Mouse (Mus musculus) midbrain, embryonic 11.5 days (tissue): Measurements from ENCODE around the gene Cd248. TPM values are rescaled to one million over a fixed set of nuclear protein-coding genes. Genes with fewer than 3 reads are reported as not detected.
A peak's percentile ranks its signal among the peaks of the same experiment; 100 is the strongest.

Source experiments
- ATAC-seq: fragments of 200-750 bp; cut with Nextera tagmentation; 2 replicates; pipeline ENCODE4 v1.8.0; 2017; ENCODE audit warnings: moderate TSS enrichment, moderate library complexity; ENCODE audit not compliant: low FRiP score
- DNase-seq: peaks from one replicate; pipeline ENCODE4 v3.0.0; 2015; ENCODE audit warnings: low spot score; ENCODE audit errors: missing footprints
- H3K27ac ChIP-seq: fragments of 300-500 bp; sonication (generic); 2 replicates; pipeline ENCODE4 v1.5.1; 2014; ENCODE audit warnings: low read depth, low read length
- H3K27me3 ChIP-seq: fragments of 300-500 bp; sonication (generic); 2 replicates; pipeline ENCODE4 v1.6.1; 2014; ENCODE audit warnings: mild to moderate bottlenecking, low read length, moderate library complexity, mixed read lengths; ENCODE audit not compliant: control insufficient read depth, insufficient read depth
- H3K36me3 ChIP-seq: fragments of 300-500 bp; sonication (generic); 2 replicates; pipeline ENCODE4 v1.6.1; 2014; ENCODE audit warnings: mild to moderate bottlenecking, low read length, moderate library complexity, mixed read lengths; ENCODE audit not compliant: control insufficient read depth, insufficient read depth
- H3K4me1 ChIP-seq: fragments of 300-500 bp; sonication (generic); 2 replicates; pipeline ENCODE4 v1.6.1; 2014; ENCODE audit warnings: low read length; ENCODE audit not compliant: control insufficient read depth, insufficient read depth
- H3K4me2 ChIP-seq: fragments of 300-500 bp; sonication (generic); 2 replicates; pipeline ENCODE4 v1.6.1; 2014; ENCODE audit warnings: mild to moderate bottlenecking, moderate library complexity
- H3K4me3 ChIP-seq: fragments of 300-500 bp; sonication (generic); 2 replicates; pipeline ENCODE4 v1.5.1; 2014; ENCODE audit warnings: low read depth, low read length
- H3K9ac ChIP-seq: fragments of 300-500 bp; sonication (generic); 2 replicates; pipeline ENCODE4 v1.6.1; 2014; ENCODE audit warnings: low read length
- H3K9me3 ChIP-seq: fragments of 300-500 bp; sonication (generic); 2 replicates; pipeline ENCODE4 v1.6.1; 2016; ENCODE audit warnings: low read length; ENCODE audit not compliant: control insufficient read depth
- WGBS: fragments of 180-500 bp; shearing (Covaris S2); extraction: QIAGEN DNeasy Blood & Tissue Kit; methylation state at CpG from one replicate; pipeline ENCODE4 v1.1.7; 2014; 5-methylcytosine and 5-hydroxymethylcytosine counted together
- polyA plus RNA-seq: library from polyadenylated mRNA; unstranded; fragments of >200 nt; fragmentation: Nextera tagmentation; extraction: Ambion mirVana; gene quantifications from 2 replicates; pipeline ENCODE4 v1.2.1, GENCODE M21; 2014

Gene Cd248
- polyA plus RNA-seq, 1 experiment from 2014 or later, result 32.2 TPM

DNA sequence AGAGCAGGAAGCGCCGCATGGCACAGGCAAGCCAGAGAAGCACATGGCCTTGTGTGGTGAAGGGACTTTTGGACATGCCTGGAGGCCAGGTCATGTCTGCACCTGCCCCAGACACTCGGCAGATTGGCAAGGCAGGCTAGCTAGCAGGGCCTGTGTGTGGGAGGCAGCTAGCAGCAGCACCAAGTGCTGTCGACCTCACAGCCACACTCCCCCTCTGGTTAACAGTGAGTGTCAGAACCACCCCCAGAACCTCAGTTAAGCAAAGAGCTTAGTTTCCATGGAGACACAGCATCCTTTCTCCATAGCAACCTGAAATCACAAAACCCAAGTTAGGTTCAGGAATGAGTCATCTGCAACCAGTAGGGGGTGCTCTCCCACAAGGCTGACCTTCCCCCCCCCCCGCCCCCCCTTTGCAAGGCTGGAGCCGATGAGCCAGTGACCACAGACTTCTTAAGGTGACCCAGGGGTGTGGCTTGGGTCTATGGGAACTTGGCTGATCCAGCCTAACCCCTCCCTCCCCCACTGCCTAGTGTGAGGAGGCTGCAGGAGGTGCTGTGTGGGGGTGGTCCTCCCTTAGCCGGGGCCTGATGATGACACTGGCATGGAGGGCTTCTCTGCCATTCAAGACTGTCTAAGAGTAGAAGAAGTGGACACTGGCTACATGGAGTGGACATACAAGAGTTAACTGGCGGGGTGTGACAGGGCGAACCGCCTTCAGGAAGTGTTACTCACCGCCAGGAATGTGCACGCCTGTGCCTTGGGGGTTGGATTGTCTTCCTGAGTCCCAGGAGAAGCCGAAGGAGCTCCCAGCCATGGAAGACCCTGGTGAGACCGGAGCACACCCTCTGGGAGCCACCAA, 17.6 kb upstream of the Cd248 start, which contains the start of gene Rin1:
Gene Rin1, plus strand, starts transcription at position 435 of the 859 bp plus-strand sequence.
- Histone ChIP-seq H3K27me3 (peaks cover 35% of the 10 kb centered on the region), H3K9ac (peak within 1 kb of the TSS; percentile 34; the same call in 1 of the 2 replicates), H3K4me2 (no peak within 1 kb of the TSS; the same call in 1 of the 2 replicates), H3K9me3 (no peaks in the 10 kb centered on the region), H3K4me3 (no peak within 1 kb of the TSS), H3K4me1 (peaks cover 22% of the 10 kb centered on the region), H3K36me3 (0 out of 2 replicates have a peak, but pooled peaks cover 2% of the 10 kb centered on the region), H3K27ac (no peak within 1 kb of the TSS)
- 13% methylated on average over 14 of the region's 14 CpGs for WGBS
- ATAC-seq (peak; percentile 60), DNase-seq (peak; percentile 93)

DNA sequence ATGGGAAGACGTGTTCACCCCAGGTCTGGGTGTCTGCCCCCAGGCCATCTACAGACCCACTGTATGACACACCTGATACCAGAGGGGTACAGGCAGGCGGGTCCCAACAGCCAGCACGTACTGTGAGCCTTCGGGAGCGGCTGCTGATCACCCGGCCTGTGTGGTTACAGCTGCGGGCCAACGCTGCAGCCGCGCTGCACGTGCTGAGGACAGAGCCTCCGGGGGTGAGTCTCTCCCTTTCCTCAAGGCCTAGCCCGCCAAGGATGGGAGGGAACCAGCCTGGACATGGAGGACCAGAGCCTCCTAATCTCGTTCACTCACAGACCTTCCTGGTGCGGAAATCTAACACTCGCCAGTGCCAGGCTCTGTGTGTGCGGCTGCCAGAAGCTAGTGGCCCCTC, 16.8 kb upstream of the Cd248 start:
- Histone ChIP-seq H3K27ac (no peak overlapping the region), H3K9me3 (no peaks in the 10 kb centered on the region), H3K27me3 (peaks cover 35% of the 10 kb centered on the region), H3K9ac (peak overlapping the region; percentile 34; the same call in 1 of the 2 replicates), H3K36me3 (0 out of 2 replicates have a peak, but pooled peaks cover 2% of the 10 kb centered on the region), H3K4me3 (no peak overlapping the region), H3K4me2 (no peak overlapping the region; the same call in 1 of the 2 replicates), H3K4me1 (peaks cover 22% of the 10 kb centered on the region)
- WGBS, result 6% methylated on average over 17 of the region's 17 CpGs
- no peak for ATAC-seq
- peak; percentile 89 for DNase-seq

GRCm38 (mm10) chr19:5051515-5051914, 16.4 kb upstream of the Cd248 start:
- H3K4me2 ChIP-seq, result no peak overlapping the region
- peaks cover 22% of the 10 kb centered on the region for H3K4me1 ChIP-seq
- H3K9me3 ChIP-seq, result no peaks in the 10 kb centered on the region
- peaks cover 35% of the 10 kb centered on the region for H3K27me3 ChIP-seq
- 23% methylated on average over 2 of the region's 3 CpGs for WGBS
- no peak overlapping the region for H3K27ac ChIP-seq
- no peak overlapping the region for H3K4me3 ChIP-seq
- H3K9ac ChIP-seq, result no peak overlapping the region
- ATAC-seq (no peak), DNase-seq (no peak)
- H3K36me3 ChIP-seq, result 0 out of 2 replicates have a peak, but pooled peaks cover 2% of the 10 kb centered on the region

GRCm38 (mm10) chr19:5052166-5052822, 15.6 kb upstream of the Cd248 start:
- ATAC-seq, result no peak
- Histone ChIP-seq H3K4me3 (no peak overlapping the region), H3K36me3 (no peaks in the 10 kb centered on the region), H3K4me1 (peaks cover 22% of the 10 kb centered on the region), H3K27ac (no peak overlapping the region), H3K4me2 (no peak overlapping the region), H3K27me3 (peaks cover 35% of the 10 kb centered on the region), H3K9me3 (no peaks in the 10 kb centered on the region), H3K9ac (no peak overlapping the region)
- DNase-seq, result no peak
- WGBS, result 22% methylated on average over 25 of the region's 25 CpGs

GRCm38 (mm10) chr19:5052853-5053252, 15.0 kb upstream of the Cd248 start:
- DNase-seq (no peak), ATAC-seq (no peak)
- Histone ChIP-seq H3K36me3 (no peaks in the 10 kb centered on the region), H3K27ac (no peak overlapping the region), H3K9me3 (no peaks in the 10 kb centered on the region), H3K4me1 (peaks cover 22% of the 10 kb centered on the region), H3K4me3 (no peak overlapping the region), H3K4me2 (no peak overlapping the region), H3K9ac (no peak overlapping the region), H3K27me3 (peaks cover 35% of the 10 kb centered on the region)
- WGBS, result 65% methylated on average over 17 of the region's 17 CpGs

DNA sequence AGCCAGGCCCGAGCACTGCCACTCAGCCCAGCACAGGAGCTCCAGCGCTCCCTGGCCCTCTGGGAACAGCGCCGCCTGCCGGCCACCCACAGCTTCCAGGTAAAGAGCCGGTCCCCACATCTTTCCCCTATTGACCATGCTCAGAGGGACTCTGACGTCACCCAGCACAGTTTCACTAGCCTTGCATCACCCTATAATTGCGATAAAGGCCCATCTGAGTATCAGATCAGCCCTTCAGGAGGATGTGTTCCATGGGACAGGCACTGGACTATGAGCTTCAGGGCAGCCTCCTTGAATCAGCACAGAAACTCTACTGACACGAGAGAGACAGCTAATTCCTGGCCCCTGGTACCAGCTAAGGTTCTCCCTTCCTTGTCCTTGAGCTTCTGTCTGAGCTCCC, 14.0 kb upstream of the Cd248 start:
- no peak overlapping the region for H3K4me2 ChIP-seq
- no peak overlapping the region for H3K9ac ChIP-seq
- H3K4me3 ChIP-seq, result no peak overlapping the region
- peaks cover 23% of the 10 kb centered on the region for H3K4me1 ChIP-seq
- peak; percentile 95 for DNase-seq
- no peak for ATAC-seq
- WGBS, result 18% methylated on average over 9 of the region's 9 CpGs
- H3K27me3 ChIP-seq, result peaks cover 35% of the 10 kb centered on the region
- no peak overlapping the region for H3K27ac ChIP-seq
- H3K36me3 ChIP-seq, result no peaks in the 10 kb centered on the region
- H3K9me3 ChIP-seq, result no peaks in the 10 kb centered on the region

DNA sequence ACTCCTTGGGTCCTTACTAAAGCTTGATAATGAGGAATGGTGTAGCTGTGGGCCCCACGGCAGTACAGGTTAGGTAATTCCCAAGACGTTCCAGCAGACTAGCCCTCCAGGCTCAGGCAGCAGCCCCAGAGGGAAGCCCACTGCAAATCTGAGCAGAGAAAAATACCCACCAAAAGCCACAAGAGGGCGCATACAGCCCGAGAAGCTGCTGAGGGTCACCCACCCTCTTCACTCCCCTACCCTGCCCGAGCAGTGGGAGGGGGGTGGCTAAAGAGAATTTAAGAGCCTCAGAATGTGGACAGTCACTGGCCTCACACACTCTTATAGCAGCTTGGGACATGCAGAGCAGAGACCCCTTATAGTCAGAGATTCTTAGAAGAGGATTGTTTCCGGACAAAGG, 11.6 kb upstream of the Cd248 start:
- no peaks in the 10 kb centered on the region for H3K36me3 ChIP-seq
- H3K9ac ChIP-seq, result no peak overlapping the region
- 10% methylated on average over 6 of the region's 6 CpGs for WGBS
- no peak overlapping the region for H3K4me2 ChIP-seq
- no peak overlapping the region for H3K27ac ChIP-seq
- H3K9me3 ChIP-seq, result no peaks in the 10 kb centered on the region
- H3K4me1 ChIP-seq, result peaks cover 9% of the 10 kb centered on the region
- no peak overlapping the region for H3K4me3 ChIP-seq
- DNase-seq (peak; percentile 95), ATAC-seq (peak; percentile 61)
- H3K27me3 ChIP-seq, result peaks cover 26% of the 10 kb centered on the region

DNA sequence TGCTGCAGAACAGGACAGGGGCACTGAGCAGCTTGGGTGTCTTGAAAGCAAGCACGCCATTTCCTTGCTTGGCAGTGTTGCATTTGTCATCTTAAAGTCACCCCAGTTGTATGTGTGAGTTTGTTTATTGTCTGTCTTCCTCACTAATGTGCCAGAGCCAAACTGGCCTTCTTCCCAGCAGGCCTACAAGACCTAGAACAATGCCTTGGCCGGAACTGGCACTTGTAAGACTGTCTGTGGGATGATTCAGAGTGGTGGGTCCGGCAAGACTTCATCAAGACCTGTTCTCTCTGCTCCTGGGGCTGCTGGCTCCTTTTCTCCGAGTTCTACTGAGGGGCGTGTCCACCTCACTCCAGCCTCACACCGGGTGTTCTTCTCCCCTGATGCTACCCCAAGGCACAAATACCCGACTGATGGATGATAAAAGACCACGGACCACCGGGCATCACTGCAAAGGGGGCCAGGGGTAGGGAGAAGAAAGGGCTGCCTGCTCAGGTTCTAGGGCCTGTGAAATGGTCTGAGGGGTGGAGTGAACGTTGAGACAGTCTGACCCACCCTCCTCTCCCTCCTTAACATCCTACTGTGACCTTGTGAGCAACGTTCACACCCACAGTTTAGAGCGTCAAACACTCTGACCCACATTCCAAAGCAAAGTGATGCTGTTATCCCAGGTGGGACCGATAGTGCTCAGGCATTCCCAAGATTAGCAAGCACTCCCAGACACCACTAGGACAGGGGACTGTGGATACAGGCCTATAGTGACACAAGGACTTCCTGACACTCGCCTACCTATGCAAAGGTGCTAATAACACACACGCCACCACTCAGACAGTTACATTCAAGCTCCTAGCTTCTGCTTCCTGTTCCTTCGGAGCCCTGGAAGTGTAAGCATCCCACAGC, 9.8 kb upstream of the Cd248 start:
- Histone ChIP-seq H3K9me3 (no peaks in the 10 kb centered on the region), H3K9ac (no peak overlapping the region), H3K36me3 (no peaks in the 10 kb centered on the region), H3K27ac (no peak overlapping the region), H3K27me3 (peaks cover 8% of the 10 kb centered on the region), H3K4me2 (no peak overlapping the region), H3K4me1 (peaks cover 8% of the 10 kb centered on the region; the same call in 1 of the 2 replicates), H3K4me3 (no peak overlapping the region)
- 25% methylated on average over 16 of the region's 16 CpGs for WGBS
- DNase-seq (no peak), ATAC-seq (no peak)
